Comparison of ENCODE assay signal across 28 mouse cellular contexts in the genomic region with DNA sequence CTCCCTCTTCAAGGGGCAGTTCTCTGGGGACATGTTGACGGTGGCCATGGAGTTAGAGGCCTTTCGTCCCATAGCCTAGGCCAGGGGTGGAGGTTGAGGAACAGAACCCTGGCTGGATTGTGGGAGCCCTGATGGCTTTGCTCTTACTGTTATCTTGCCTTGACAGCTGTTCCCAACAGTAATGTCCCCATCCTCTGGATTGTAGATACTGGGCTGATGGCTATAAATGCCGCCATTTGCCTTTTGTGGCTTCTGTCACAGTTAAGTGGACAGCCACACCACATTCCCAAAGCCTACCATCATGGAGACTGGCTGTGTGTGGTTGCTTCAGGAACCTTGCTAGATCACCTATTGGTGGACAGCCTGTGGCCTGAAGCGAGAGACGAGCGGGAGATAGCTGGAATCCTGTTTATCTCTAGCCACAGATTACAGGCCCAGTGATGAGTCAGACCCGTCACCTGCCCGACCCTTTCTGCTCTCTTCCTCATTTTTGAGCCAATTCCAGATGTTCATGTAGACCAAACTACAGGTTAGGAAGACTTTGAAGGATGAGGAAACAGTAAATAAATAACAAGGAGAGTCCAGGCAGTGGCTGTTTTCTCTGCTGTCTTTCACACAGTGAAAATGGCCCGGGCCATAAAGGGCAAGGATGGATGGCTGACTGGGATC. TPM values are rescaled to one million over a fixed set of nuclear protein-coding genes. Genes with fewer than 3 reads are reported as not detected.
DNase-seq lines count a peak whose midpoint lies in the region; ATAC-seq lines count a peak whose summit lies in the region.
"Had no signal": no experiment of that assay in that cellular context is flagged by ENCODE, and none has a peak within 500 bp of the region (broad histone marks: within the 10 kb centered on the region; RNA-seq: fewer than 3 reads in every experiment).

No protein-coding gene starts in this region.

- H3K9ac ChIP-seq in heart, embryonic 12.5 days, result no peak overlapping the region
- H3K9ac ChIP-seq in liver, embryonic 12.5 days, result no peak overlapping the region
- H3K9ac ChIP-seq: embryonic facial prominence, embryonic 13.5 days; forebrain, postnatal 0 days; hindbrain, embryonic 12.5 days; midbrain, embryonic 13.5 days; neural tube, embryonic 13.5 days had no signal

- H3K4me3 ChIP-seq in heart, embryonic 12.5 days, result no peak overlapping the region
- H3K4me3 ChIP-seq in liver, embryonic 12.5 days, result no peak overlapping the region
- H3K4me3 ChIP-seq: embryonic facial prominence, embryonic 13.5 days; forebrain, embryonic 10.5 days; gastrocnemius, adult 2 months; heart, embryonic 10.5 days; hindbrain, embryonic 12.5 days; midbrain, embryonic 13.5 days; neural tube, embryonic 13.5 days had no signal

- DNase-seq in heart, postnatal 4 days, result no peak
- peak; percentile 63 for DNase-seq in c-Kit-positive CD71-positive TER-119-negative erythroid progenitor cells, embryonic 14.5 days (ENCODE audit: low read depth)
- no peak for DNase-seq in frontal cortex, postnatal 36 days (ENCODE audit: low spot score in 2 of 2)
- no peak for DNase-seq in spleen, postnatal 36 days (ENCODE audit: low spot score in 2 of 2)
- no peak for DNase-seq in layer of hippocampus, postnatal 14 days (ENCODE audit: low spot score in 2 of 2)
- DNase-seq: adrenal gland, postnatal 25 days; cerebellum, postnatal 10 days; forebrain, postnatal 0 days; gastrocnemius, adult 2 months; heart, postnatal 10 days; kidney, adult 8-10 months; kidney, postnatal 25 days; lung, adult 2 months; lung, postnatal 36 days; right cerebral cortex, adult 18-20 months; thymus, adult 18-20 months had no signal

- ATAC-seq in heart, embryonic 12.5 days (ENCODE audit: insufficient number of reproducible peaks, low FRiP score), result peak; percentile 47; the same call in 1 of the 2 replicates
- peak; percentile 90 for ATAC-seq in liver, embryonic 12.5 days
- peak; percentile 72 for ATAC-seq in megakaryocyte-erythroid progenitor cell, adult 5-6 weeks (replicated peaks; ENCODE audit: low FRiP score, low TSS enrichment, poor library complexity, severe bottlenecking)
- ATAC-seq: forebrain, postnatal 0 days; inflammation-experienced regulatory T-cells, adult 6 months; midbrain, embryonic 13.5 days had no signal

- H3K27ac ChIP-seq in heart, embryonic 12.5 days (ENCODE audit: poor library complexity, severe bottlenecking), result no peak overlapping the region
- H3K27ac ChIP-seq in liver, embryonic 12.5 days, result peak overlapping the region; percentile 77
- H3K27ac ChIP-seq: embryonic facial prominence, embryonic 13.5 days; forebrain, embryonic 10.5 days; gastrocnemius, adult 2 months; heart, embryonic 10.5 days; hindbrain, embryonic 12.5 days; midbrain, embryonic 13.5 days; neural tube, embryonic 13.5 days had no signal

- no peaks in the 10 kb centered on the region for H3K9me3 ChIP-seq in heart, embryonic 12.5 days (replicated peaks)
- H3K9me3 ChIP-seq in liver, embryonic 12.5 days (replicated peaks), result no peaks in the 10 kb centered on the region
- H3K9me3 ChIP-seq: embryonic facial prominence, embryonic 13.5 days; forebrain, embryonic 10.5 days; heart, embryonic 10.5 days; hindbrain, embryonic 12.5 days; midbrain, embryonic 13.5 days; neural tube, embryonic 13.5 days had no signal

- peaks cover 56% of the 10 kb centered on the region for H3K36me3 ChIP-seq in heart, embryonic 12.5 days
- peaks cover 84% of the 10 kb centered on the region for H3K36me3 ChIP-seq in liver, embryonic 12.5 days
- H3K36me3 ChIP-seq: embryonic facial prominence, embryonic 13.5 days; hindbrain, embryonic 12.5 days; midbrain, embryonic 13.5 days; neural tube, embryonic 13.5 days had no signal

- H3K4me2 ChIP-seq in heart, embryonic 12.5 days, result no peak overlapping the region
- H3K4me2 ChIP-seq in liver, embryonic 12.5 days, result peak overlapping the region; percentile 53
- H3K4me2 ChIP-seq: embryonic facial prominence, embryonic 13.5 days; hindbrain, embryonic 12.5 days; midbrain, embryonic 13.5 days; neural tube, embryonic 13.5 days had no signal

- no peaks in the 10 kb centered on the region for H3K27me3 ChIP-seq in heart, embryonic 12.5 days (replicated peaks)
- H3K27me3 ChIP-seq in liver, embryonic 12.5 days (replicated peaks), result no peaks in the 10 kb centered on the region
- H3K27me3 ChIP-seq: embryonic facial prominence, embryonic 13.5 days; hindbrain, embryonic 12.5 days; midbrain, embryonic 13.5 days; neural tube, embryonic 13.5 days had no signal

- 68% methylated on average over 9 of the region's 9 CpGs for WGBS in heart, embryonic 12.5 days
- WGBS in liver, embryonic 12.5 days (ENCODE audit: insufficient replicate concordance), result 30% methylated on average over 9 of the region's 9 CpGs

- H3K4me1 ChIP-seq in heart, embryonic 12.5 days (replicated peaks), result peaks cover 33% of the 10 kb centered on the region
- peaks cover 74% of the 10 kb centered on the region for H3K4me1 ChIP-seq in liver, embryonic 12.5 days
- H3K4me1 ChIP-seq: embryonic facial prominence, embryonic 13.5 days; forebrain, embryonic 10.5 days; hindbrain, embryonic 12.5 days; midbrain, embryonic 13.5 days; neural tube, embryonic 13.5 days had no signal

RNA-seq across cellular contexts. Expression of a gene that starts 18.5 kb away (rescaled TPM):
- polyA plus RNA-seq in heart, embryonic 12.5 days (2016; fragmentation: Nextera tagmentation; extraction: Ambion mirVana), result 15.2 and 15.3 TPM in 2 replicates
- 10 to 100 TPM; 31.3 to 32.8 TPM for total RNA-seq in heart, postnatal 4 days (2021)
- polyA plus RNA-seq in liver, embryonic 12.5 days (2016; fragmentation: Nextera tagmentation; extraction: Ambion mirVana), result 23.1 and 25.9 TPM in 2 replicates
- 35.5 and 49.4 TPM in 2 replicates for total RNA-seq in megakaryocyte-erythroid progenitor cell, adult 5-6 weeks (2014; fragmentation: Nextera tagmentation)
- total RNA-seq in megakaryocyte-erythroid progenitor cell, adult 5-6 weeks (2017), result 28.0 and 30.7 TPM in 2 replicates
- total RNA-seq in layer of hippocampus, postnatal 14 days (2021), result 1 to 10 TPM; 4.0 to 5.2 TPM

RNA-seq across cellular contexts. Expression of a gene that starts 47.6 kb away (rescaled TPM):
- polyA plus RNA-seq in heart, embryonic 12.5 days (2016; fragmentation: Nextera tagmentation; extraction: Ambion mirVana), result 15.5 and 16.1 TPM in 2 replicates
- 1 to 10 TPM; 7.6 to 9.0 TPM for total RNA-seq in heart, postnatal 4 days (2021)
- 9.3 and 9.7 TPM in 2 replicates for polyA plus RNA-seq in liver, embryonic 12.5 days (2016; fragmentation: Nextera tagmentation; extraction: Ambion mirVana)
- 12.0 and 13.1 TPM in 2 replicates for total RNA-seq in megakaryocyte-erythroid progenitor cell, adult 5-6 weeks (2014; fragmentation: Nextera tagmentation)
- 15.8 and 17.1 TPM in 2 replicates for total RNA-seq in megakaryocyte-erythroid progenitor cell, adult 5-6 weeks (2017)
- total RNA-seq in layer of hippocampus, postnatal 14 days (2021), result 10 to 100 TPM; 16.3 to 19.5 TPM

RNA-seq across cellular contexts. Expression of a gene that starts 49.0 kb away (rescaled TPM):
- polyA plus RNA-seq in heart, embryonic 12.5 days (2016; fragmentation: Nextera tagmentation; extraction: Ambion mirVana), result 7.2 and 8.2 TPM in 2 replicates
- total RNA-seq in heart, postnatal 4 days (2021), result 10 to 100 TPM; 12.4 to 13.6 TPM
- 1.6 and 1.7 TPM in 2 replicates for polyA plus RNA-seq in liver, embryonic 12.5 days (2016; fragmentation: Nextera tagmentation; extraction: Ambion mirVana)
- total RNA-seq in megakaryocyte-erythroid progenitor cell, adult 5-6 weeks (2014; fragmentation: Nextera tagmentation), result 5.8 and 6.9 TPM in 2 replicates
- total RNA-seq in megakaryocyte-erythroid progenitor cell, adult 5-6 weeks (2017), result 5.4 and 6.2 TPM in 2 replicates
- 10 to 100 TPM; 36.7 to 39.5 TPM for total RNA-seq in layer of hippocampus, postnatal 14 days (2021)

RNA-seq across cellular contexts. Expression of a gene that starts 50.9 kb away (rescaled TPM):
- not detected in 2 replicates for polyA plus RNA-seq in heart, embryonic 12.5 days (2016; fragmentation: Nextera tagmentation; extraction: Ambion mirVana)
- not detected for total RNA-seq in heart, postnatal 4 days (2021)
- polyA plus RNA-seq in liver, embryonic 12.5 days (2016; fragmentation: Nextera tagmentation; extraction: Ambion mirVana), result not detected in 2 replicates
- not detected in 2 replicates for total RNA-seq in megakaryocyte-erythroid progenitor cell, adult 5-6 weeks (2014; fragmentation: Nextera tagmentation)
- total RNA-seq in megakaryocyte-erythroid progenitor cell, adult 5-6 weeks (2017), result not detected in 2 replicates
- total RNA-seq in layer of hippocampus, postnatal 14 days (2021), result not detected
- total RNA-seq: adrenal gland, postnatal 25 days; forebrain, postnatal 0 days; gastrocnemius, adult 2 months; heart, postnatal 10 days; left cerebral cortex, adult 8-10 months had no signal
- polyA plus RNA-seq: embryonic facial prominence, embryonic 13.5 days; forebrain, embryonic 10.5 days; forebrain, postnatal 0 days; heart, embryonic 10.5 days; hindbrain, embryonic 12.5 days; limb, embryonic 11.5 days; midbrain, embryonic 13.5 days; neural tube, embryonic 13.5 days had no signal

RNA-seq across cellular contexts. Expression of a gene that starts 56.0 kb away (rescaled TPM):
- polyA plus RNA-seq in heart, embryonic 12.5 days (2016; fragmentation: Nextera tagmentation; extraction: Ambion mirVana), result not detected in 2 replicates
- not detected for total RNA-seq in heart, postnatal 4 days (2021)
- not detected in 2 replicates for polyA plus RNA-seq in liver, embryonic 12.5 days (2016; fragmentation: Nextera tagmentation; extraction: Ambion mirVana)
- not detected in 2 replicates for total RNA-seq in megakaryocyte-erythroid progenitor cell, adult 5-6 weeks (2014; fragmentation: Nextera tagmentation)
- not detected in 2 replicates for total RNA-seq in megakaryocyte-erythroid progenitor cell, adult 5-6 weeks (2017)
- not detected for total RNA-seq in layer of hippocampus, postnatal 14 days (2021)
- total RNA-seq: adrenal gland, postnatal 25 days; forebrain, postnatal 0 days; gastrocnemius, adult 2 months; heart, postnatal 10 days; left cerebral cortex, adult 8-10 months had no signal
- polyA plus RNA-seq: forebrain, embryonic 10.5 days; heart, embryonic 10.5 days; inflammation-experienced regulatory T-cells, adult 6 months; limb, embryonic 11.5 days; midbrain, embryonic 13.5 days; neural tube, embryonic 13.5 days had no signal

Comparison
In these comparisons a context has a peak if more than half of its experiments do, and no peak if none do; other contexts are left out.
1. RNA of a gene that starts 18.5 kb away (total RNA-seq): 28.0 to 49.4 TPM in megakaryocyte-erythroid progenitor cell, adult 5-6 weeks and 31.3 to 32.8 TPM in heart, postnatal 4 days; 4.0 to 5.2 TPM in layer of hippocampus, postnatal 14 days; every median in the first group is over 4 times any median in the second.
2. Peak in every context shown above with its lines, with median percentiles within 50 percentile points of each other: ATAC-seq.